Mouse (Mus musculus) Muller cell, postnatal 12 days (primary cell): ENCODE results near the gene Lmo2.

Experiments used
- DNase-seq: peaks from one replicate; pipeline ENCODE4 v3.0.0-alpha.2; 2015; ENCODE audit errors: inconsistent ontology term

Lmo2 gene

DNA sequence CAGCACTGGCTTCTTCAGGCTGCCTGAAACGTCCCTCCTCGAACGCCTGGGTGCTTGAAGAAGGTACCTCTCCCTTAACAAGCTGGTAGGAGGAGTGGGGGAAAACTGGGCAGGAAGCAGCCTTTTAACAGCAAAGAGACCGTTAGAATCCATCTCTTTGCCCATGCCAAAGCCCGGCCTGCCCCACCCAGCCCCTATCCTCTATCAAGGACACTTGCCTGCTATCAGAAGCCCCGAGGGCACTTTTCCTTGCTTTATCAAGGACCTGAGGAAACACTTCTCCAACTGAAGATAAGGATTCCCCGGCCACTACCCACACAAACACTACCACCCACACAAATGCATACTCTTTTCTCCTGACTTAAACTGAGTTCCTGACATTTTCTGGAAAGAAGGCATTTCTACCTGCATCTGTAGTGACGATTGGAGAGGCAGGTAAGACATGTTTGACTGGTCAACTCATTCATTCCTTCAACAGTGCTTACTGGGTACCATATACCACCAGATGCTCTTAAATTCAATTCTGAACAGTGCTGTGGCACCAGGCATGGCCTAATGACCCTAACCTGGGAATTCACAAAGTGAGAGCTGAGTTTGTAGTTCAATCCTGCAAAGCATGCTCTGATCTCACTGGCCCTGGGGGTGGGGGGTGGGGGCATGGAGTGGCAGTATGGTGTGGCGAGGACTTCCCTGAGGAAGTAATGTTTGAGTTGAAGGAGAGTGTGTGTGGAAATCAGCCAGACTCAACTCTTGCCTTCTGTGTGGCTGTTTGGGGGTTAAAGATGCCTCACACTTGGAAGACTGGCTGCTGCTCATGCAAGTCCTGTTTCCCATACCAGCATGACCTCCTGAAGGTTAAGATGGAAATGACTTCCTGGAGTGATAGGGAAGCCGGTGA, at the start of gene Lmo2:
Gene Lmo2 (plus strand): TSS at position 338 of the 898 bp plus-strand sequence.
- no peak for DNase-seq

DNA sequence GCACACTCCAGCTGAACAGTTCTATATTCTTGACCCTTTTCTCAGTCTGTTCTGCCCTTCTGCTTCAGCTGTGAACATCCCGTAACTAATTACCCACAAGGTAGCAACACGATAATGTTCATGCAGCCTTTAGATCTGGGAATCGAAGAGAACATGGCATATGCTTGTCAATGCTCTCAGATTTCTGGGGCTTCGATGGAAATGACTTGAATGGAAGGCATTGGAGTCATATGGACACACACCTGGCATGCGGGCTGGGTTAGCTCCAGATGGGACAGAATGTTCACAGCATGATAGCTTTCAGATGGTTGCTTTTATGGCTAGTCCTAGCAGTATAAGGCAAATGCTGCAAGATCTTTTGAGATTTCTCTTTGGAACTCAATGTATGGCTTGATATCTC, 47.2 kb upstream of the Lmo2 start:
- DNase-seq = no peak

DNA sequence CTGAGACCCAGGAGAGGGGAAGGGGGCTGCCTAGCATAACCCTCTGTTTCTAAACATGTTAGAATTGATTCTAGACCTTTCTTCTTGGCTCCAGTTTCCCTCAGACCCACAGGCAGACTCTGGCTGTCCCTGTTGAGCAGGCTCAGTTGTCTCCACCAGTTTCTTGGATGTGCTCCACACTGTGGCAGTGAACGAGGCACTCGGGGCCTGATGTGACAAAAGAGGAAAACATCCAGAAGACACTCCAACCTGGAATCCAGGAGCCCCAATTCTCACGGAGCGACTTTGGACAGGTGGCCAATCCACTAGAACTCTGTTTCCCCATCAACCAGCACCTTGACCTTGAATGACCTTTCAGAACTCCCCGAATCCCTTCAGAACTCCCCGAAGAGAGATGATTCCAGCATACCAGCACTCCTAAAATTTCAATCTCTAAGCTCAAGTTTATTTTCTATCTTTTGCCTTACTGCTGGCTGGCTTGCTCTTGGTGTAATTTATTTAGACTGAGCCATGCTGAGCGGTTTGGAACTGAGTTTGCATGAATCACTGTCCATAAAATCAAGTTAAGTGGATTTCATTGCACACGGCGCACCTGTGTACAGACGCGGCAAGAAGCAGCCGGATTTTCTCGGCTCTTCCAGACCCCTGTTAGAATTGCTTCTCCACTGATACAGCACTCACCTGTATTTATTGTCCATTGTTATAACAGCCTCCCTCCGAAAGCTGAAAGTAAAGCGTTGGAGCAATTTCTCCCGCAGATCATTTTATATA, 45.1 kb upstream of the Lmo2 start:
- DNase-seq = no peak

DNA sequence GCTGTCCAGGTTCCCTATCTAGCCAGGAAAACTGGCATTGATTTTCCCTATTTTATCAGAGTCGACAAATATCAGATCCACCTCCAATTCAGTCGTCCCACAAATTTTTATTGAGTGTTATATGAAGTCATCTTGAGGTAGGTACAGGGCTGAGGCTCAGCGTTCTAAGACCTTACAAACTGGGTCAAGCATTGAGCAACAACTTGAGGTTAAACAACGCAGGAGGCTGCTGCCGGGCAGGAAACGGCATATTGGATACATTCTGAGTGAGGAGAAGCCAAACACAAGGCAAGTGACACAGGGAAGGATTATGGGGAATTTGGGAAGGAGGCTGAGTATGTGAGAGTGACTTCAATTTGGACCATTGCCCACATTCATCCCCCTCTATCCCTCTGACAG, 44.5 kb upstream of the Lmo2 start:
- no peak for DNase-seq

DNA sequence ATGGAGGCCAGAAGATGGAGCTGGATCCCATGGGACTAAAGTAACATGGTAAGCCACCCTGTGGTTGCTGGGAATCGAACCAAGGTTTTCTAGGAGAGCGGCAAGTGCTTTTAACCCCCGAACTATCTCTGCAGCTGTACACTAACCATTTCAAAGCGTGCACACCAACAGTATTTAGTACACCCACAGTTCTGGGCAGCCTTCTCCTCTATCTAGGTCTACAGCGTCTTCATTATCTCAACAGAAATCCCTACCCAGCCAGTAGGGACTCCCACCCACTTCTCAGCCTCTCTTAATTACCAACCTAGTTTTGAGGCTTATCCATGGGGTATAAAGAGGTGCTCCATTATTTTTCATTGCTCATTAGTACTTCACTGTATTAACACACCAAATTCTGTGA, 41.7 kb upstream of the Lmo2 start:
- DNase-seq = no peak

DNA sequence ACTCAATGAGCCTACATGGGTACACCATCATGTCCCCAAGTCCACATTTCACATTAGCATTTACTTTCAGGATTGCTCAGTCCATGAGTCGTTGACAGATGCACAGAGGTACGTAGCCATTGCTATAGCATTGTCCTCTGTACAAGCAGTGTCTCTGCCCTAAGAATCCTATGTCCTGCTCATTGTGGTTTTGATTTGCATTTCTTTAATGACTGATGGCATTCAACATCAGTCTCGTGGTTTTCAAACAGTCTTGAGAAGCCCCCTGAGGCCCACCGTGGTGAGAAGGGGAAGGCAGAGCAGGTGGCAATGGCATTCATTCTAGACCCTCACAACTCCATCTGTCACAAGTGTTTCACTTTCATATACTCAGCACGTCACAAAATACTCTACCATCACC, 40.4 kb upstream of the Lmo2 start:
- DNase-seq = no peak

DNA sequence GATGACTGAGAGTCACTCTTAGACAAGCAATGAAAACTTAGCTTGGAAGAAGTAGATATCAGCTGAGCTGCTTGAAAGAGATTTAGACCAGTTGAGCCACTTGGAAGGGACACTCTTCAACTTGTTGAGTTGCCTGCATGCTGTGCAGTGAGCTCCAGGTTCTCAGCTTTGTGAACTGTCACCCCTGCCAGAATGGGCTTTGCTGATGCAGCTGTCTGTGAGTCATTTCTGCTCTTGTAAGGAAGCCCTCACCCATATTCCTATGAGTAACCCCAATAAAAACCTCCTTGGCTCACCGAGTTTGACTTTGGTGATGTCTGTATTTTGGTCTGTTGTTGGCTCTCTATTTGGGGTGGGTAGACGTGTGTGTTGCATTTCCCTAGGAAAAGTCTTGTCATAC, 39.4 kb upstream of the Lmo2 start:
- DNase-seq = no peak

DNA sequence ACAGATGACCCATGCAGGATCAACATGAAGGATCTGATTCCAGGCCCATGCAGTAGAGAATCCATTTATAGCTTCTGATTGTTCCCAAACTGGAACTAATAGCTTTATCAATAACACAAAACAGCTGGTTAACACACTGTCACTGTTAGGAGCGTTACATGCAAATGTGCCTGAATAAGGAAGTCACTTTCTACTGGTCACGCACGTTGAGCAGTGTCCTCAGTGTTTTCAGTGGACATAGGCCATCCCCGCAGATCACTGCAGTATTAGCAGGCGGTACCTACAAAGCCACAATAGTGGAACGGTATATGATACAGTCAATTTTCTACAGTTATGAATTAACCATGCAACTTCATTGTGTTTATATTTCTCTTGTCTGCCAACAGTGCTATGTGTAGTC, 38.3 kb upstream of the Lmo2 start:
- DNase-seq = no peak

DNA sequence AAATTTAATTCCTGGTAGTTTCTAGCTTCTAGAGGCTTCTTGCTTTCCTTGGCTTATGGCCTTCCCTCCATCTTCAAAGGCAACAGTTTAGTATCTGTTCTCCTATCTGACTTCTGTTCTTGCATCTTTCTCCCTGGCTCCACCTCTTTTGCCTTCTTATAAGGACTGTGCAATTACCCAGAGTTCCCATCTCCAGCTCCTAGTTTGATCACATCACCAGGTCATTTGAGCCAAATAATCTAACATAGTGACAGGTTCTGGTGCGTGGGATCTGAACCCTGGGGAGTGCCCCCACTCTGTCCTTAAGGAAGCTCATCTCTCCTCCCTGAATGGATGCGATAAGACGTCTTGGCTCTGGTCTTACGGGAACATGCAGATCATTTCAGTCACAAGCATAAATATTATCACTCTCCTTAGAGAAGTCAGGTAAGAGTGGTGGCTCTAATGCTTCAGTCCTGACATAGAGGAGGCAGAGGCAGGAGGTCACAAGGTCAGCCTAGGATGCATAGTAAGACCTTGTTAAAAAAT, 31.1 kb upstream of the Lmo2 start:
- no peak for DNase-seq

DNA sequence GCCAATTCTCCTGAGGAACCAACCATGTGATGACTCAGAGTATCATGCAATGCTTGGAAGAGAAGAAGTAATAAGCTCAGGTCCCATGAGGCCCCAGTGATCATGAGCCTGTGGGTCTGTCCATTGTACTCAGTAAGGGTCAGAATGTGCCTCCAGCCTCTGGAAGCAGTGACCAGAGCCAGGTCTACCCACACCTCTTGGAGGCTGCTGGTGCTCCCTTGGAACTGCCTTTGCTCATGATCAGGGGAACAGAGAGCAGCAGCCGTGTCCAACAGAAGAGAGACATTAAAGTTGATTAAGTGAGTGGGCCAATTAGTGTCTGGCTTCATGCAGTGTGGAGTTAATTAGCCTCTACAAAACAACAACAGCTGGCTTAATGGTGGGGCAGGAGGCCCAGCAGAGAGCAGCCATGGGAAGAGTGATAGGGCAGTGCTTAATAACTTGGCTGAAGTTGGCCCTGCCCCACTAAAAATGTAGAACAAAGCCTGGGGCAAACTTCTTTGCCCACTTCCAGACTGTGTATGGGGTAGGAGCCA, 30.1 kb upstream of the Lmo2 start:
- DNase-seq = peak; percentile 35

DNA sequence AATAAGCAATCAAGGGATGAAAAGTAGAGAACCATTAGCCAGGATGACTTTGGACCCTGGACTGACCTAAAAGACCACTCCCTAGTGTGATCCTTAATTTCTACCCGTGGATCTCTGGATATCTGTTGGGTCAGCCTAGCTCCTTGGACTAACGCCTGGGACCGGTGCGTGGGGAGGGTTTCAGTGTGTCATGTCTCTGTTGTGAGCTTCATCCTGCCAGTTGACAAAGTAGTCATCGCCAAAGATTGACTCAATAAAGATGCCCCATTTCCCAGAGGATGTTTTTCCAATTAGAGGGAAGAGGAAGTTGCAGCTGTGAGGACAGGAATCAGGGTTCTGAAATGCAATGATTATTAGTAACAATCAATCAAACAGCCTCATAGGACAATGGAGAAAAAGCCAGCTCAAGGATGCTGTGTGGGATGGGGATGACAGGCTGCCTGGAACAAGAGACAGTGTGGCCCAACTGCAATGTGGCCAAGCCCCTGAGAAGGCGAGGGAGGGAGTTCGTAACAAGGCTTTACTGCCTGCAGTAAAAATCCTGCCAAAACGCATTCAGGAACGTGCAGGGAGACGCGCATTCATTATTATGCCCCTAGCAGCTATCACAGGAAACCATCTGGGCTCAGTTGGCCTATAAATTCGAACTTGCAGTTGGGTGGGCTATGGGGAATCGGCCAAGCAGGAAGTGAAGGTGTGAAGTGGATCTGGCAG, 27.3 kb upstream of the Lmo2 start:
- peak; percentile 45 for DNase-seq

DNA sequence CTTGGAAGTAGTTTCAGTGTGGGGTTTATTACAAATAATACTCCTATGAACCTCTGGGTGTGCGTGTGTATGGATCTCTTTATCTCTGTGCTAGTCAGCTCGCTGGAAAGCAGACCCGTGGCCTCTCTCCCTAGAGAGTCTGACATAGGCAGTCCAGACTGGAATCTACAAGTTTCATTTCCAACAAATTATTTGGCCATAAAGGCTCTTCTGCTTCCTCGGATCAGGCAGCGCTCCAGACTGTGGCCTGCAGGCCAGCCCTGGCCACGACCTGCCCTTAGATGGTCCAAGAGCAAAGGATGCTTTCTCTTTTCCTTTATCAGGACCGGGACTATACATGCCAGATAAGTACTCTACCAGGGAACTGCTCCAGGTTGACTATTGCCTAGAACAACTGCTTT, 26.3 kb upstream of the Lmo2 start:
- DNase-seq = no peak

DNA sequence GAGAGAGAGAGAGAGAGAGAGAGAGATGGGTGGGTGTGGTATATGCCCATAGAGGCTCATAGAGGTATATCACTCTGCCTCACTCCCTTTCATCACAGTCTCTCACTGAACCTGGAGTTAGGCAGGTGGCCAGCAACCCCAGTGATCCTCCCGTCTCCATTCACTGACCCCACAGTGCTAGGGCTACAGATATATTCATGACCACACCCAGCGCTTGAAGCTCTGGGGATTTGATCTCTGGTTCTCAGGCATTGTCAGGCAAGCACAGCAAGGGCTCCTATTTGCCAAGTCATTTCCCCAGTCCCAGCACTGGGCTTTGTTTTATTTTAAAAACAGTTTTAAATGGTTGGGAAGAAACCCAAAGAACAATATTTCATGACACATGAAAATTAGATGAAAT, 25.8 kb upstream of the Lmo2 start:
- DNase-seq = no peak

DNA sequence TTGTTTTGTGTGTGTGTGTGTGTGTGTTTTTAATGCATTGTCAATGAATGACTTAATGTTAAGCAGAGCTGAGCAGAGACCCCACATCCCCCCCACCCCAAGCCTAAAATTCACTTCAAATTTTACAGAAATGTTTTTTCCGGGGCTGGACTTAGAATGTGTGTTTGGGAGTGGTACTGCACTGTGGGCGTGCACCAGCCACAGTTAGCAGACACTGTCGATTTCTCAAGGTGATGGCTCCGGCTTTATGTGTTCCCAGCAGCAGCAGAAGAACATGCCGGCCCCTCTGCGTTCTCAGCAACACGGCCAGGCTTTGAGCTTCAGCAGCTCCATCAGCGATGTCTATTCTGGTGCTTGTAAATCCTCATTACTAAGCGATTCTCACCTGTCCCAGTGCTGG, 25.3 kb upstream of the Lmo2 start:
- DNase-seq = no peak

DNA sequence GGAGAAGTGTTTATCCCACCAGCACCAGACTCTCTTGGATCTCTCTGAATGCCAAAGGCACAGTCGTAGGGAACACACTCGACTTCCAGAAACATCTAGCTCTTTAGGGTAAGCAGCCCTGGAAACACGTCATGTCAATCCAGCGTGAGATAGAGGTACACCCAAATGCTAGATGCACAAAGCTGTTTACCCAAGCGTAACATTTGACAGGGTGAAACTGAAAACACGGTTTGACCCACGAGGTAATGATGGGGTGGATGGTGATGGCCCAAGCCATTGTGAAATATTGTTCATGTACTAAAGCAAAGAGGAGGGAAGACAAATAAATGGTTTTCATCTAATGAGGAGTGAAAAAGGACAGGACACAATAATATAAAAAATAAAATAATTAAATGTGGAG, 23.5 kb upstream of the Lmo2 start:
- no peak for DNase-seq

DNA sequence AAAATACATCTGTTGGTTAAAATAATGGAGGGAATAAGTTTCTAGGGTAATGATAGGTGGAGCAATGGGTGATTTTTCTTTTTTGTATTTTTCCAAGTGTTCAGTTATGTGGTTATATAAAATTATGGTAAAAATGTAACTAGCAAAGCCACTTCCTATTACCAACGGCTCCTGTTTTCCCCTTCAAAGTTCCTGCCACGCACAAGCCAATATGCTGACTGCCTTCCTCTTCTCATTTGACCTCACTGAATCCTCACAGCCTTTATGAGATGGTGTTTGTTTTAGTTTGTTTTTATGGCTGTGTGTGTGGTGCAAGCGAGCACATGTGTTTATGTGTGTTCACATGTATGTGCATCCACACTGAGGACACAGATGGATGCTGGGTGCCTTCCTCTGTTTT, 23.1 kb upstream of the Lmo2 start:
- DNase-seq = no peak

DNA sequence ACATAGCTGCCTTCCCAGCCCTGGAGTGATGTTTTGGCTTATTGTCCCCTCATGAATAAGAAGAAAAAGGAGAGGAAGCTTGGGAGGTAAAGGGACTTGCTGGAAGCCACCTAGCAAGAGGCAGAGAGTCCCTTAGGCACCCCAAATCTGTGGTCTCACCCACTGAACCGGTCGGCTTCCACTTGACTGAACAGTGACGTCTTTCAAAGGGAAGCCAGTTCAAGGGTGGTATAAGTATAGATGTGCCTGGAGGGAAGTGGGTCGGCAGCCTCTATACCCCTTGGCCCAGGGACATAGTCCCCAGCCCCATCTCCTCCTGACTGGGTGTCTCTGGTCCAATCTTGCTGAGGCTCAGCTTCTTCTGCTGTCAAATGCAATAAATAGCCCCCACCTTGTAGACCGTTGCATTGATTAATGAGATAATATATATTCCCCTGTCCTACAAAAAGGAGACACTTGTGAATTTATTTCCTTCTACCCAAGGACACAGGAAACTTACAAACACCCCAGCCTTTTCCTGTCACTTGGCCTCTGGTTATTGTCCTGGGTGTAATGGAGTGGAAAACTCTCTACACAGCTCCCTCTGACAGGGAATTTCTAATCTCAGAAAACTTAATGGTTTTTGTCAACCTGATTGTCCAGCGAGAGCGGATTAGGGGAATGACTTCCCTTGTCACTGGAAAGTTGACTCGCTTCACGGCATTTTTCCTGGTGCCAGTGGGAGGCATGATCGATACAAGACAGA, 21.9 kb upstream of the Lmo2 start:
- no peak for DNase-seq

DNA sequence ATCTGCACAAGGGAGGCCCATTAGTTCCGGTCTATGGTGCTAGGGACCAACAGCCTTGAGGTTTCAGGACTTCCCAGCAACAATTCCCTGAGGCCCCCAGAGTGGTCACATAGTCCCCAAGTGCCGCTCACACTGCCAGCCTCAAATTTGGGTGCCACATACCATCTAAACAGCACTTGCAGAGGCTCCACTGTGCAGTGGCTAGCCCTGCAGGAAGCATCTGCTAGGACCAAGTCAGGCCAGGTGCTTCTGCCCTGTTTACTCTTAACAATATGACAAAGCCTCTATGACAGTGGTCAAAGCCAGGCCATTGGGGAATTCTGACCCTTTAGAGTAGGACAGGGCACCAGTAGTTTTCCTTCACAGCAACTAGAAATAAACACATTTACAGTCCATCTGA, 21.1 kb upstream of the Lmo2 start:
- no peak for DNase-seq

DNA sequence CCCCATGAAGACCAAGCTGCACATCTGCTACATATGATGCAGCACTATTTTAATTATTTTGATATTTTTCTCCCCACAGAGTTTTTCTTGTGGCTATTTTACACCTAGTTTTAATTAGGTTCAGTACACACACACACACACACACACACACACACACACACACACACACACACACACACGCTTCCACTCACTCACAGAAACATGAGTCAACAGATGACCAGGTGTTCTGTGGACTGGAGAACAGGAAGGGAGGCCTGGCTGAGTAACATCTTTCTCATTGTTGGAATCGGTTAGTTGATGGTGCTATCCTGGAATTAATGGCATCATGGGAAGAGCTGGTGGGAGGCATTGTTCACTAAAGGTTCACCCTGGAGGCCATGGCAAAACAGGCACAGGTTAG, 20.1 kb upstream of the Lmo2 start:
- no peak for DNase-seq

DNA sequence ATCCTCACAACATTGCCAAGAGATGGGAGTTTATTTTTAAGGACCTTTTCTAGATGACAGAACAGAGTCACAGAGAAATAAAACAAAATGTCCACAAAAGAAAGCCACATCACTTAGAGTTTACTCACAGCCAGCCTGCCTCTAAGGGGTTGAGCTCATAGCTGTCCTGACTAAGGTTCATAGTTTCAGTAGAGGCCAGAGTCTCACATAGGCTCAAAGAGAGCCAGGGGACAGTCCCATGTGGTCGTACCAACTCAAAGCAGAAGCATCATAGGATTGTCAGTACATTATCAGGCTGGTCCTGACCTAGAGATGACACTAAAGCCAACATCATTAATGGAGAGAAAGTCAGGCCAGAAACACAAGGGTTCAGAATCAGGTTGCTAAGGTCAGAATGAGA, 19.2 kb upstream of the Lmo2 start:
- DNase-seq = no peak

DNA sequence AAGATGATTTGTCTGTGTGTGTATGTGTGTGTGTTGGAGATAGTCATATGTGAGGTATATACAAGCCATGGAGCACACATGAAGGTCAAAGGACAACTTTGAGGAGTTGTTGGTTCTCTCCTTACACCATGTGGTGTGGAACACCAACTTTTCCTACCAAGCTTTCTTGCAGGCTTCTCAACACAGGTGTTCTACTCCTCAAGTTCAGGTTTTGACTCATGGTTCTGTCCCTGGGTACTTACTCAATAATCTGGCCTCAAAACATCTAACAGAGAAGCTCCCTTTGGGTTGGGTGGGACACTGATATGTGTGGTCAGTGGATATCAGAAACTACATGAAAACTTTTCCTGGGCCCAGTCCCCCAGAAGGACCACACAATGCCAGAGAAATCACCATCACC, 18.8 kb upstream of the Lmo2 start:
- DNase-seq = no peak
